Mouse (Mus musculus): ENCODE measurements around the gene Brca1.
"Not testable (repeated sequence)": the region's sequence is repeated elsewhere in the genome, so short reads cannot be mapped to it uniquely, and the experiment has no call there.

Brca1 gene

DNA sequence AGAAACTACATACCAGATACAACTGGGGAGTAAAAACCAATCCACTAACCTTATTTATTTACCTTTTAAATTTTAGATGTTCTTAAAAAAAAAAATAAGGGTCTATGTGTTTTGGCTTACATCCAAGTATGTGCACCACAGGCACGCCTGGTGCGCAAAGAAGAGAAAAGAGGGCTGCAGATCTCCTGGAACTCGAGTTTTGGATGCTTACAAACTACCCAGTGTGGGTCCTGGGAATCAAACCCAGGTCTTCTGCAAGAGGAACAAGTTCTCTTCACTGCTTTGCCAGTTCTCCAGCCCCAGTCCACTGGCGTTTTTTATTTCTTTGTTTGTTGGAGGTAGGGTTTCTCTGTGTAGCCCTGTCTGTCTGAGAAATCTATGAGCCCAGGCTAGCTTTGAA is 25.1 kb downstream of the Brca1 start:
- DNase-seq = no peak

DNA sequence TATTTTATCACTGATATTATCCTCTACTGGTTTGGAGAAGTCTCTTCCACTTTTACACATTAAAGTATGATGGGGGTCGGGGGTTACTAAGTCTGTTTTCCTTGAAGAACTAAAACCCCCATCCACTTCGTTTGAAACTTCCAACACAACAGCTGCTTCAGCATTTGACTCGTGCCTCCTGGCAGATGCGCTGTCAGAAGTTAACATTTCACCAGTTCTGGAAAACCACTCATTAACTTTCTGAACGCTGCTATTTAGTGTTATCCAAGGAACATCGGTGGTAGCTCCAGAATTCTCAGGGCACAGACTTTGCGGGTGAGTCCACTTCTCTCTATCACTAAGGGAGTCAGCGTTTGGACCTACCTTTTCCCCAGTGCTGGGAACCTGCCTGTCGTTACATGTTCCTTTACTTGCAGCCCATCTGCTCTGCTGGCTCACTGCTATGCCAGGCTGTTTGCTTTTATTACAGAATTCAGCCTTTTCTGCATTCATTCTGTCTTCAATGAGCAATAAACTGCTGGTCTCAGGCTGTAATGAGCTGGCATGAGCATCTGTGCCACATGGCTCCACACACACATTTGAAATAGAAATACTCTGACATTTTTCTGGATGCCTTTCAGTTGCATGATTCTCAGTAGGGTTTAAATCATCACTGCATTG is 25.7 kb downstream of the Brca1 start:
- no peak for DNase-seq

DNA sequence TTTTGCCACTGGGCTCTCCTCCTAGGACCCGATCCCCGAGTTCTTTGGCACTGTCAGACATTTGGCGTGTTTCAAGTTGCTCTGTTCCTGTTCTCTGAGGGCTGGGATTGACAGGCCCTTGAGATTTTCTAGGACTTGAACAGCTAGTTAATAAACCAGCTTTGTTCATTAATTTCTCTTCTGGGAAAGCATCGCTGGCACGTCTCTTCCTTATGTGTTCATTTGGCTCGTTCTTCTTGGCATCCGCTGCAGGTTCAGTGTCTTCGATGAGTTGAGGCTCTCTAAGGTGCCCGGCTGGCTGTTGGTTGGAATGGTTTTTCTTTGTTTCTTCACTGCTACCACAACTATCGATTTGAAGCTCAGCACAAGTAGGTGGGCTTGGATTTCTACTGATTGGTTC is 26.7 kb downstream of the Brca1 start:
- no peak for DNase-seq

DNA sequence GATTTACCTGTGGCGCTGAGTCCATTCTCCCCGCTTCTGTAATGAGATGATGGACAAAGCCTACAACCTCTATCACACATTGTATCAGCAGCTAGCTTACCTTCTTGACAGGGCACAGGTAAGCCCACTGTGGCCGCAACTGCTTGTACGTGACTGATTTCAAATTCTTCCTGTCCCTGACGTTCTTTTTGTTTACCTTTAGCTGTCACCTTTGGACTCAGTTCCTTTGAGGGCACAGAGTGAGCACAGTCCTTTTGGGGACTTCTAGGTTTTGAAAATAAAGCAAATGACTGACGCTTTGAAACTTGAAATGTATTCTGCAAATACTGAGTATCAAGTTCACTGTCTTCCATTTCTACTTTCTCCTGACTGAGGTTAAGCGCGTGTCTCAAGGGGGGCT is 27.3 kb downstream of the Brca1 start:
- no peak for DNase-seq

DNA sequence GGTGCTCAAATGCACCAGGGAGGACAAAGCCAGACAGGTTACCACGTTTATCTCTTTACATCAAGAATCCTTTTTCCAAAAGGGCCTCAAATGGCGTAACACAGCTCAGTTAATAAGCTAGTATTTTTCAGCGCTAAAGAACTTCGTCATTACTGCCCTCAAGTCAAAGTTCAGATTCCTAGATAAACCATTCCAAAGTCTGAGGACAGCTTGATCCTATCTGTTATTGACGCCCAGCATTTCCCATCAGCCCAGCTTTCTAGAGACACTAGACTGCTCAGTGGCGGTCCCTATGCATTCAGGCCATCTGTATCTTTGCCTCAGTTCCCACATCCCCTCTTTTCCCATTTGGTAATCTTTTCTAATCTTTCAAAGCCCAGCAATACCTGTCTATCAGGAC is 32.4 kb downstream of the Brca1 start:
- no peak for DNase-seq

DNA sequence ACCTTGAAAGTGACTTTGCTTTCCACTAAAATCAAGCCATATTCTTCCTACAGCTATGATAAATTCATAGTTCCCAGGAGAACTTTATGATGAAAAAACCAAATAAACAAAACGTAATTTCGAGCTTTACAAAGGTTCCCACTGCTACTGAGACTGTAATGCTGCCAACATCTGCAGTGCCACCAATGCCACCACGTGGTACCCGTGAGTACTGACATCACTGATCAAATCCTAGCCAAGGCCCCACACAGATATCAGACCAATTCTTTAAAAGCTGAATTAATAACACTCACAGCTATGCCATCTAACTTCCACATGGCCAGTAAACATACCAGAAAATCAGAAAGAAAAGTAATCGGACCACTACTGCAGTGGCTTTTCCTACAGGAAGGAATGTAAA is 32.8 kb downstream of the Brca1 start:
- DNase-seq = no peak

DNA sequence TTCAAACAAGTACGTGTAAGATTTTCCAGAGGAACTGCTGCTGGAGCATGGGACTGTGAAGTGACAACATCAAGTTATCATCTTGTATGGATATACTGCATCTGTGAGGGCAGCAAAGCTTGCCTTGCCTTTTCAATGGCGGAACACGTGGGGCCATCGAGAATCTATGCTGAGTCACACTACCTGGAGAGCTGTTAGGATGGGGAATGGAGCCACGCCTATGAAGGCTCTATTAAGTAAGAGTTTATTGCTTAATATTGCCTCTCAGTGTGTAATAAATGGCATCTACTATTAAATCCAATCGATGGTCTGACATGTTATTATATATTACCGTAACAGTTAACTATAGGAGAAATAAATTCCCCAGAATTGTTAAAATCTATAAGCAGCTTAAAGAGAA is 44.7 kb downstream of the Brca1 start:
- no peak for DNase-seq

DNA sequence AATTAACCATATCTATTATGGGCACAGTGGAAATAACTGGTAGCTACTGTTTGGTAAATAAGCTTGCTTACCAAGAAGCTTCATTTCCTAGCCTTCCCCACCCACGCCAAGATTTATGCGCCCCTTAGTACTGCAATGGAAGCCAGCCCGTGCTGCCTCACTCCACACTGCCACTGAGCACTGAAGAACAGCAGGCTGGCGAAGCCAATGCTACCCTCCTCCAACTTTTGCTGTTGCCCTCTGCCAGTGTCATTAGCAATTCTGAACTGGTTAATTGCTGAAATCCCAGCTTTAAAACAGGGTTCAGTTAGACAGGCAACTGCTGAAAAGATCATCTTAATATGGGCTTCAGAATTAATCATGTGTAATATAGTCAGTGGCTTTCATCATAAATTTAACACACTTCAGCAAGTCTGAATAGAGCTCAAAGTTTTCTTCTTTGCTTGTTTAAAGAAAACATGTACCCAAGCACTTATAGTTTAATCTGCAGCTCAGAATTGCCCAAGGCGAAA is 45.4 kb downstream of the Brca1 start:
- DNase-seq = no peak

DNA sequence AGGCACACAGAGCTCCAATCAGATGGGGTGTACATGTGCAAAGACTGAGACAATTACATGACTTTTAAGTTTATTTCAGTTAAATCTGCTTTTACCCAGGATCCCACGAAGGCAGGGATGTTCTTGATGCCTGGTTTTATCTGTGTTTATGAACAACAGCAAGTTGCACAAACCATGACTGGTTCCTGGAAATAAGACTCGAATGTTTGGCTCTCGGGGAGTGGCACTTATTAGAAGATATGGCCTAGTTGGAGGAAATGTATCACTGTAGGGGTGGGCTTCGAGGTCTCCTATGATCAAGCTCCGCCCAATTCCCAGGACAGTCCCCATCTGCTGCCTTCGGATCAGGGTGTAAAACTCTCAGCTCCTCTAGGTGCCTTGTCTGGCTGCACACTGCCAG is 65.6 kb downstream of the Brca1 start:
- no peak for DNase-seq

DNA sequence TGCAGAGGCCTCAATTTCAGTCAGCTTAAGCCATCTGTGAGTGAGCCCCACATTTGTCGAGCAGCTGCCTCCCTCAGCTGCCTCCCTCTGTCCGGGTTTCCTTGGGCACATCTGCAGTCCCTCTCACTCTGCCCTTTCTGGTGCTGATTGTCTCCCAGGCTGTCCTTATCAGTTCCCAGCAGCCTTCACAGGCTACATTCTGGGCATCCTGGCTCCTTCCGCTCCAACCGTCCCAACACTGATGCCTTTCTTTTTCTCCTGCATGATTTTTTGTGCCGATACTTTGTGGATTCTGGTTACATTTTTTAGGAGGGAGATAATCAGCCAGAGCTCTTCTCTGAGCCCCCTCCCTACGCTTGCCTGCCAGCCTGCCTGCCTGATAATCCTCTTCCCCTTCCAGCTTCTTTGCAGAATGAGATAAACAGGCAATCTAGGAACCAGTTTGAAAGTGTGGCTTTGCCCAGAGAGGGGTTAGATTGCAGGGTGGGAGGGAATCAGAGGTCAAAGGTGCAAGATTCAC is 66.2 kb downstream of the Brca1 start:
- no peak for DNase-seq

DNA sequence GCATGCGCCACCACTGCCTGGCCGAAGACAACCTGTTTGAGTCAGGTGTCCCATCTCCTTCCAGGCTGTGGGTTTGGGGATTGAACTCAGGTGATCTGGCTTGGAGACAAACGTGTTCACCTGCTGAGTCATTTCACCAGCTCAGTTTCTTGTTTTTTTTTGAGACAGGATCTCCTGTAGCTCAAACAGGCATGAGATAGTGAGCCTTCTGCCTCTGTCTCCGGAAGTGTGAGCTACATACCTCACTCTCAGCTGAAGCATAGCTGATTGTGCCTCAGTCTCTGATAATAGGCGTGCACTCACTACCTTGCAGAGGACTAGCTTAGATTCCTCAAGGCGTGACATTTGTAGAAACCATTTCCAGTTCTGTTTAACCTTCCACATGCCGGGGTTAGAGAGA is 66.9 kb downstream of the Brca1 start:
- no peak for DNase-seq

DNA sequence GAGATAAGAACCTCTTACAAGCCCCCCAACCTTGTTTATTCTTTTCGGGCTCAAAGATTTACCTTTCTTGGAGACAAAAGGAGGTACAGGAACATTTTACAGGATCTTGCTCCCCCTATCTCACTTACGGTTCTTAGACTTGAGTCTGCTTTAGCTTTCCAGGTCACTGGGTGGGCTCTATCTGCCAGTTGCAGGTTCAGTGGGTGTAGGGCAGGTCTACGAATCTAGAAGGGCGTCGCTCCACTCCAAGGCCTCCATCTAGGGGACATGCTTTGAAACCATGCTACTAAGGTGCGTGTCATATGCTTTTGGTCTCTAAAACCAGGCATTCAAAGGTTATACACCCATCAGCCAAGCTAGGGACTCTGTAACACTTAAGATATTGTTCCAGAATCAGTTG is 67.5 kb downstream of the Brca1 start:
- DNase-seq = no peak

DNA sequence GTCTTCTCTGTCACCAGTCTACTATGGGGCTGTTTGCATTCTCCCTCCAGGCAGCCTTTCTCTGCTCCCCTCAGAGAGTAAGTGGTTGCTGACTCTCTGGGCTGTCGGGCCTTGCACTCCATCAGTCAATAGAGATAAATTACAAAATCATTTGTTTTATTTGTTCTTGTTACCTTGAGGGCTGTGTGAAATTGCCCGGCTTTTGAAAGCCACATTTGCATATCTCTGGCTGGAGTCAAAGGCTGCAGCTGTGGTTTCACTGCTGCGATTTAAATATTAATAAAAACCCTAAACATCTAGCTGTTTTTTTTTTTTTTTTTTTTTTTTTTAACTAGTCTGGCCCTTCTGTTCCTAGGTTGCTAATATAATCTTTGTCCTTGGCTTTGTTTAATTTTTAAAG is 68.0 kb downstream of the Brca1 start:
- DNase-seq = no peak

DNA sequence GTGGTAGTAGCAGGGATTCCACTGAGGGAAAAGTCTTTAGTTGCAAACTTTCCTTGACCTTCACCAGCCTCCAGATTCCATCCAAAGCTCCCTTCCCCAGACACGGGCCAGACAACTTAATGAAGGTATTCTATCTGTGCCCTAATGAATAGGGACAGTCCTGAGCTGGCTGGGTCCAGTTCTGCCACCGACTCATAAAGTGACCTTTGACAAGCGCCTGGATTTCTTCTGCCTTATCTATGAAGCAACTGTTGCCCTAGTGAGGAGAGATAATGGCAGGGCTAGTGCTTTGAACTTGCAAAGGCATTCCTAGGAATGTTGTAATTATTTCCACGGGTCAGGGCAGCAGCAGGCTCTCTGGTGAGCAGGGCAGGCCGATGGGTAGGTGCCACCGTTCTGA is 70.8 kb downstream of the Brca1 start:
- no peak for DNase-seq

DNA sequence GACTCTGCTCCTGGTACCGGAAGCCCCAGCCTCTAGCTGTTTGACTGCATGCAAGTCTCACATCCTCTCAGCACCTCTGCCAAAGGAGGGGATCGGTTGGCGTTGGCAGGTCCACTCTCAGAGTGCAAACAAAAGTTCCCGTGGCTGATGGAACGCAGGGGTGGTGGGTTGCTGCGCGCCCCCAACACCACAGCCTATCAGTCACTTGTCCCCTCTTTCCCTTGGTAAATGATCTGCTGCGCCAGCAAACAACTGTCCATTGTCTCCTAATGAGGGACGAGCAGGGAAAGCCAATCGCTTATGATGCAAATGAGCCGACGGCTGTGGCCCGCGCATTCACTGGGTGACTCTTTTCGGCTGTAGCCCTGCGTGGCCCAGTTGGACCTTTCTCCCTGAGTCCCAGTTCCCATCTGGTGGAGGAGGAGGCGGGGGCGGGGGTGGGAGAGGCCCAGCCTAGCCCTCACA is 72.6 kb downstream of the Brca1 start:
- no peak for DNase-seq

DNA sequence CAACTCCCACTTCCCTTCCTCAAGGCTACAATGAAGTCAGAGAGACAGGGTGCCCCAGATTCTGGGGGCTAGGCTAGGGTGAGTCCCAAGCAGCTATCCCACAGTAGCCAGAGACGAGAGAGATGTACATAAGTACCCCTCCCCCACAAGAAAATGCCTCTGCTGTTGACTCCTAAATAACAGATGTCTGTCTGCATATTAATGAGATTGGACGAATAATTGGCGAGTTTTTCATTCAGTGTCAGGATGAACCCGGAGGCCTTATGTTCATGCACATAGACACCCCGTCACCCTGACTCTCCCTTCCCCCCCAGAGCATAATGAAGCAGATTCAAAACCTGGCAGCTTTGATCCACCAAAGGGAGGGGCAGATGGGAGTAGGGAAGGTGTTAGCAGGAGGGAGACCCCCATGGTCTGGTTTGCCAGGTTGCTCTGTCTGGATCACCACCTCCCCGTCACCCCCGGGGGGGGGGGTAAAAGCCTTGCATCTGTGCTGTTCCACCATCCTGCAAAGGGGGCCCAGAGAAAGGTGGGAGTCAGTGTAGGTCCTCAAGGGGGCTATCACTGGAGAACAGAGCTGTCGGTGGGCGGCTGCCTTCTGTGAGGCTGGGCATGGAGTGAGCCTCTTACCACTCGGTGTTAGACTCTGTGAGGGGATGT is 74.1 kb downstream of the Brca1 start:
- no peak for DNase-seq

DNA sequence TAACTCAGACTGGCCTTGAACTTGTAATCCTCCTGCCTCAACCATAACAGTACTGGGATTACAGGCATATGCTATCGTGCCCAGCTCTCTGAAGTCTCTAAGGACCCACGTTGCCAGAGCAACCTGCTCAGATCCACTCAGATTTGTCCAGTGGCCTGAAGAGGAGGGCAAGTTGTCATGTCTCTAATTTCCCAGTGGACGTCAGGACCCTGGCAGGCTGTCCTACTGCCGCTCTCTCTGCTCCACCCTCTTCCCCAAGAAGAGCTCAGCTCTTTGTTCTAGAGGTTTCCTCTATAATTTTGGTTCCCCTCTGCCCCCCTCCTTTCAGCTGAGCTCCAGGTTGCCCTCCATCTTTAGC is 74.6 kb downstream of the Brca1 start:
- DNase-seq = no peak

DNA sequence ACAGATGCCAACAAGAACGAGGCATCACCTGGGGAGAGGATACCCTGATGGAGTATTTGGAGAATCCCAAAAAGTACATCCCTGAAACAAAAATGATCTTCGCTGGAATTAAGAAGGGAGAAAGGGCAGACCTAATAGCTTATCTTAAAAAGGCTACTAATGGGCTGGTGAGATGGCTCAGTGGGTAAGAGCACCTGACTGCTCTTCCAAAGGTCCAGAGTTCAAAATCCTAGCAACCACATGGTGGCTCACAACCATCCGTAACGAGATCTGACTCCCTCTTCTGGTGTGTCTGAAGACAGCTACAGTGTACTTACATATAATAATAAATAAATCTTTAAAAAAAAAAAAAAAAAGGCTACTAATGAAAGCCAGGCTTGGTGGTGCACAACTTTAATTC is 75.4 kb downstream of the Brca1 start:
- not testable (repeated sequence) for DNase-seq

DNA sequence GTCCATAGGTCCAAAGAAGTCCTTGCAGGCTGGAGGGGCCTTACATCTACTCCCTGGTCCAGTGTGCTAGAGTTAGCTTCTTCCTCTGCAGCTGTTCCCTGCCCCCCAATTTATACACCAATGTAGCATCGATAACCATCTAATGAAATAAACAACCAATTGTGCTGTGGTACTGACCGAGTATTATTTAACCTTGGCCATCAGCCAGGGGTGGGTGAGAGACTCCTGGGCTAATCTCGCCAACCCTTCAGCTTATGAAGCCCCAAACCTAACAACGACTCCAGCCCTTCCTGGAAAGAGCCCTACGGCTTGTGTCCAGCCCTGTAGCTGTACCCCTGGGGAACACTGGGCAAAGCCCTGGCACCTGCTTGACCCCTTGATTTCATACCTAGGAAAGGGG is 77.5 kb downstream of the Brca1 start:
- DNase-seq = no peak

DNA sequence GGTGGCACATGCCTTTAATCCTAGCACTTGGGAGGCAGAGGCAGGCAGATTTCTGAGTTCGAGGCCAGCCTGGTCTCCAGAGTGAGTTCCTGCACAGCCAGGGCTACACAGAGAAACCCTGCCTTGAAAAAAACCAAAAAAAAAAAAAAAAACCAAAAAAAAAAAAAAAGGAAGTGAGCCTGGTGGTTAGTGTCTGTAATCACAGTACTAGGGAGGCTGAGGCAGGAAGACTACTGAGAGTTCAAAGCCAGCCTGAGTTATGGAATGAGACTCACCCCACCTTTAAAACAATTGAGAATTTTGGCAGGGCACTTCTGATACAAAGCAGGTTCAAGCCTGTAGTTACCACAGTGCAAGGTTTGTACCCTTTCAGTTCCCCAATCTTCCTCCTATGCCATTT is 78.1 kb downstream of the Brca1 start:
- not testable (repeated sequence) for DNase-seq

DNA sequence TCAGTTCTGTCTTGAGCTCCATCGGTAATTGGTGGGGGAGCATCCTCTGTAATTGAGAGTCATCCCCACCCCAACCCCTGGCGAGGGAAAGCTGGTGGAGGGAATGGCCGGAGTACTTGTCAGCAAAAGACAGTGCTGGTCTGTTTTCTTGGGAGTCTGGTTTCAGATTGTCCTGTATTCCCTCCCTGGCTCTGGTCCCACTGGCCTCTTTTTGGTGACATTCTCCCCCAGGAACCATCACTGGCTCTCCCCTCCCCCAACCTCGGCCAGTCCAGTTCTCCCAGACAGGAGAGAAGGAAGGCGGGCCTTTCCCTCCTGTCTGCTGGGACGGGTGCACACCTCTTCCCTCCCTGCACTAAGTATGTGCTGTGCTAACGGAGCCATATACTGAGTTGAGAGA is 79.4 kb downstream of the Brca1 start:
- DNase-seq = peak; percentile 40

DNA sequence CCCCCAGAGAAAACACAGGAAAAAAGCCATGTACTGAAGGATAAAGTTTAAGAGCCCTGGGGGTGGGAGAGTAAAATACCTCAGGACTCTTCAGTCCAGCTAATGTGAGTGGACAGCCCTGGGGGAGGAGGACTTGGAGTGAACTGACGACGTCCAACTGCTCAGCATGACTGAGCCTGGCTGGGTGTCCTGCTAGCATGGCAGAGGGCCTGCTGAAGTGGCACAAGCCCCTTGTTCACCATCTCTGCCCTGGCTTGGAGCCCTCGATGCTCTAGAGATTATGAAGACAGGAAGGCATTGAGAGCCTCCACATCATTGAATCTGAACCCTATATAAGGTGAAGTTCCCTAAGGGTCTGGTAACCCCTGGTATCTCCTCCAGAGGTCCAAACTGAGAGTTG is 79.8 kb downstream of the Brca1 start:
- no peak for DNase-seq

DNA sequence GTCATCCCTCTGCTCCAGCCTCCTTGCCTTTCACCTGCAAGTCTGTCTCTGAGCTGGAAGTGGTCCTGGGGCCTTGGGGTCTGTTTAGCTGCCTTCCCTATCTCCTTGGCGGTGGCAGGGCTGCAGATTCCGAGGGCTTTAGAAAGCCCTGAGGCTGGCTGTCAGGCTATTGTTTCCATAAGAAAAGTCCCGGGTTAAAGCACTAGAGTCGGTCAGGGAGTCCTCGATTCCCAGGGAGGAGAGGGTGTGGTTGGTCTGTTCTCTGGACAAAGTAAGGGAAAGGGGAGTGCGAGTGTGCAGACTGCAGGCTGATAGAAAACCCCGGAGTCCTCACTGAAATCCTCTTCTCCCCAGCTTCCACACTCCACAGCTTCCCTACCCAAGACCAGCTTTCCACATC is 81.5 kb downstream of the Brca1 start:
- no peak for DNase-seq

DNA sequence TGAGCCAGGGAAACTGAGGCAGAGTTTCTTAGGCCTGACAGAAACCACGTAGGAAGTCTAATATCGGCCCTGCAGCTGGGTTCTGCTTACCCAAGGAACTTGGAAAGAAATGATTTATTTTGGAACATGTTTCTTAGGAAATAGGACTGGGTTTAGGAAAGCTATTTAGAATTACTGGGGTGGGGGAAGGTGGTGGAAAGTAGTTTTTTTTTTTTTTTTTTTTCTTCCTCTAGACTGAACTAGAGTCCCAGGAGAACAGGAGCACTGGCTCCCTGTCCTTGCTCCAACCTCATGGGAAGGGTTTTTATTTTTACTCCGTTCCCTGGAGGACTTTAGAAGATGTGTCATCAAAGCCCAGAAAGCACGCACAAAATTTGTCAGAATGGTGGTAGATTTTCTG is 82.6 kb downstream of the Brca1 start:
- no peak for DNase-seq

DNA sequence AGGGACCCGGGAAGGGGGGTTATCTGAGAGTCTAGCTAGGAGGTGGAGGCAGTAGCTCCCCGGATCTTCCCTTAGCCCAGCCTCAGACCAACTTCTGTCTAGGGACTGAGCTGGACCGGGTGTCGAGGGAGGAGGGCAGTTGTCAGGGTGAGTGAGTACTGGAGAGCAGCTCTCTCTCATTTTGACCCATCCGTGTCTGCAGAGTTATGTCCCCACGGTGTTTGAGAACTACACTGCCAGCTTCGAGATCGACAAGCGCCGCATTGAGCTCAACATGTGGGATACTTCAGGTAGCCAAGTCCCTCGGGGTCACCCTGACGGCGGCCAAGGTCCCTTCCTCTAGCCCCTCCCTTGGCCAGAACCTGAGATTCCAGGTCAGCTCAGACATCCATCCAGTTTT is 83.0 kb downstream of the Brca1 start:
- peak; percentile 34 for DNase-seq

Data from cerebellum, adult 9-11 months (tissue).